Mouse (Mus musculus): ENCODE measurements at regions not wholly inside any gene's neighbourhood (a gene's known extent, or its start where the extent isn't known, plus 50 kb on each side); places are given as distances from the start of the nearest gene placed in this dataset.

GRCm38 (mm10) chr13:84345791-84346511 is 123.9 kb downstream of the Tmem161b start:
- intact Hi-C loops (cut with DNase I) = loop anchor here (5.0 kb wide), 2 partner anchors 124 to 619 kb away; partner anchors contain the start of gene Tmem161b

DNA sequence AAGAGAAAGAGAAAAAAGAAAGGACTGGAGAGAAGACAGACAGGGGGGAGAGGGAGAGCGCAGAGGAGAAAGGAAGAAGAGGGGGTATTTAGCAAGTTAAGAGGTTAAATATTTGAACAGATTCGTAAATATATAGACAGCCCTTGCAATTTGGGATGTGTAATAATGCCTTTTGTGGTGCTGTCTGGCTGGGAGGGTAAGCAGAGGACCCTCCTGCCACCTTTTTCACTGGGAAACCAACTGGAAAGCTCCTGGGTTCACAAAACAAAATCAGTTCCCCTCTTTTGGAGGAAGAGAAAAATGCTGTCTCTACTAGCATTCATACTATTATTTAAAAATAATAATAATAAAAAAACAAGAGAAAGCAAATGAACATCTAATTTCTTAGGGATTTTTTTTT is 124.5 kb downstream of the Tmem161b start:
- intact Hi-C loops (cut with DNase I) = loop anchor here (5.0 kb wide), 2 partner anchors 124 to 619 kb away; partner anchors contain the start of gene Tmem161b

DNA sequence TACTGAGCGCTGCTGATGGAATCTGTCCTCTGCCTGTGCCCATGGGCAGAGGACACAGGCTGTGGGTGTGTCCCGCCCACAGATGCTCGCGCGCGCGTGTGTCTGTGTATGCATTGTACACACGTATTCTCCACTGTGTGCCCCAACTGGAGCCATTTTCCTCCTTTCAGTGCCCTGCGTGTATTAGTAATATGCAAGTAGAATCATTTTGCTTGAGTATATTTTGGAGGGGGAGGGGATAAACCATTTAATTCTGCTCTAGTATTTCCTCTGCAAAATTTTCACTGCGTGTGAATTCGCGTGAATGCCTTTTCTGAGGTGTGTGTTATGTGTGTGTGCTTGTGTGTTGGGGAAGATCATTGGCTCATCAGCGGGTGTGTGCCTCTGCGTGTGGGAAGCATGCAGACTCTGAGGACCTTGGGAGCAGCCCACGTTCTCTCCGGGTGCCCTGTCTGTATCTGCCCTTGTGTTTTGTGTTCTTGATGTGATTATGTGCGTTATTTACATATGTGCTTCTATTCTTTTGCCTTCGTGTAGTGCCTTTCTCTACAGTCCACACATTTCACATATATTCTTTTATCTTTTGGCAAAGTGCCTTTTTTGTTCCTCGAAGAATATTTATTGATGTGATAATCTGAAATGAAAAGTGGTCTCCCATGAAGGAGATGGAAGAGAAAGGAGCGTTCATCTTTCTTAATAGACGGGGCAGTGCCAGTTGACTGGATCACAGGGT is 125.3 kb downstream of the Tmem161b start:
- intact Hi-C loops (cut with DNase I) = loop anchor here (5.0 kb wide), 2 partner anchors 125 to 620 kb away; partner anchors contain the start of gene Tmem161b

DNA sequence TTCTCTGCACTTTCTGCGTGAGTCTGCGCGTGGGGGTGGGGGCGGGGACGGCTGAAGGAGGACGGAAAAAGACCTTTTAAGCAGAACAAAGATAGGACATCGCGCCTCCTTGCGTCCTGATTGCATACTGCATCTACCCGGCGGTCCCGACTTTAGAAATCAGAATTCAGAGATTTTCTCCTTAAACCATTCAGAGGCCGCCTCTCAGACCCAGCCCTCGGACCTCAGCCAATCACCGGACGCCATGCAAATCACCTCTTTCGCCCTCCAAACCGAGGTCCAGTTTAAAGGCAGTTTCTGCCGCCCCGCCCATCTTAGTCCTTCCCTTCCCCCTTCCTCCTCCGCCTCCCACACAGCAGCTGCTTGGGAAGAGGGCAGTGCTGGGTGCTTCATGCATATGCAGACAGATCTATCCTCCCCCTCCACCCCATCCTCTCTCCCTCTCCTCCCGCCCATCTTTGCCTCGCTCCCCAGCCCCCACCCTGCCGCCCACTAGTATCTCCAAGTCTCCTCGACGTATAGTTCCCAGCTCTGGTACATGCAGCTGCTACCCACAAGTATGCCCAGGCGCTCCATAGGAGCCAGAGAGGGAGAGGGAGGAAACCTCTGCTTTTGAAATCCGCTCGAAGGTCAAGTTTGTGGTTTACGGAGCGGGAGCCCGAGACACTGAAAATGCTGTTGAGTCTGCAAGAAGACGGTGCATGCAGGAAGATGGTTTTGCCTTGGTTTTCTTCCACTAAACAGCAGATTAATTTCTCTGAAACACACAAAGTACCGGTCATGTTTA is 126.0 kb downstream of the Tmem161b start:
- intact Hi-C loops (cut with DNase I) = loop anchor here (5.0 kb wide), 2 partner anchors 126 to 621 kb away; partner anchors contain the start of gene Tmem161b

DNA sequence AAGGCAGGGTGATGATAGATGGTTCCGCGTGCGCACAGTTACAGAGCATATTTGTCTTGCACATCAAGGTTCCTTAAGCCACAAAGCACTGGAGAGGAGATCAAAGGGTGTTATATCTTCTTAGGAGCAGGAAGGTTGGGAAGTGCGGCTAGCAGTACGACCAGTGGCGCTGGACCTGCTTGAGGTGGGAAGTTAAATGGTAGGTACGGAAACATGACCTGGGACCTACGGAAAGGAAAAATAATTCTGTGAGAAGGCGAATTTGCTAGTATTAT is 126.5 kb downstream of the Tmem161b start:
- intact Hi-C loops (cut with DNase I) = loop anchor here (5.0 kb wide), 2 partner anchors 126 to 621 kb away; partner anchors contain the start of gene Tmem161b

DNA sequence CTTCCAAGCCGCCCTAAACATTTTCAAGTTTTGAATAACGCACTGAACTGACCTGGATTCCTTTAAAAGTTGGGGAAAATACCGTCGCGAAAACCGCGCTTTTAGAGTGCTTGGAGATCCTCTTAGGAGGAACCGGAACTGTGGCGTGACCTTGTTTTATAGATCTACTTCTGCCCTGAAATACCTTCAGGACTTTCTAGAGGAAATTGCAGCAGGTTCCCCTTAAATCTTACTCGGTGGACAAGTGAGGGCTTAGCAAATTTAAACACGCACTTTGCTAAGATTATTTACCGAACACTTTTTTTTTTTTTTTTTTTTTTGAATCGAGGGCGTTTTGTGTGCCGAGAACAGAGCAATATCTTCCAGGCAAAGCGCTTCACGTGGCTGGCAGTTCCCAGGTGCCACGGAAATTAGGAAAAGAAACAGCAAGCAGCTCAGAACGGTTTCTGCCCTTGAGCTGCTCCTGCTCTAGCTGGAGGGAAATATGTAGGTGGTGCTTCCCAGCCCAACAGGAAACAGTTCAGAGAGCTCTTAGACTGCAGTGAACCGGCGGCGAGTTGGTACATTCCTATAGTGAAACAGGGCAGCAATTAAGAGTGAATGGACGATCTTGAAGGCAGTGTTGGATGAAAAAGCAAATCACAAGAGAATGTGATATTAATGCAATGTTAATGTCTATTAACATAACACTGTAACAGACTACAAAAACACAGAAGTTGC is 127.1 kb downstream of the Tmem161b start:
- intact Hi-C loops (cut with DNase I) = loop anchor here (5.0 kb wide), 2 partner anchors 127 to 622 kb away; partner anchors contain the start of gene Tmem161b

- intact Hi-C loops (cut with DNase I) = loop anchor here (5.0 kb wide), 2 partner anchors 127 to 622 kb away; partner anchors contain the start of gene Tmem161b
Observed at GRCm38 (mm10) chr13:84349721-84350040, 127.6 kb downstream of the Tmem161b start.

- intact Hi-C loops (cut with DNase I) = no loop called here
Observed at GRCm38 (mm10) chr13:84350791-84351190, 128.7 kb downstream of the Tmem161b start.

DNA sequence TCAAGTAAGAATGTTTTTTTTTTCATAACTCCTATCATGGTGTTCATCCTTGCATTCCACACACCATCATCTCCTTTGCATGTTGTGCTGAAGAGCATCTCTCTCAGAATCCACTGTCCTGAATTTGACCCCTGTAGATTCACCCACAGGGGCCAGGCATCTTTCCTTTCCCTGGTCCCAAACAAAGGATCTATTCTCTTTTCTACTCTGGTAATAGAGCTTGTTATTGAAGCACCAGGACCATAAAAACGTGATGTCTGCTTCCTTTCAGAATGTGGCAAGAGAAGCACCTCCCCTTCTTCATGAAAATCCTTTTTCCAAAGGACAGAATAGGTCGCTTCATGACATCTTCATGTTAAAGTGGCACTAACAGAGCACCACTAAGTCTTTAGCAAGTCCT is 134.4 kb downstream of the Tmem161b start:
- intact Hi-C loops (cut with DNase I) = no loop called here

- intact Hi-C loops (cut with DNase I) = no loop called here
Observed at GRCm38 (mm10) chr13:84360536-84360935, 138.4 kb downstream of the Tmem161b start.

DNA sequence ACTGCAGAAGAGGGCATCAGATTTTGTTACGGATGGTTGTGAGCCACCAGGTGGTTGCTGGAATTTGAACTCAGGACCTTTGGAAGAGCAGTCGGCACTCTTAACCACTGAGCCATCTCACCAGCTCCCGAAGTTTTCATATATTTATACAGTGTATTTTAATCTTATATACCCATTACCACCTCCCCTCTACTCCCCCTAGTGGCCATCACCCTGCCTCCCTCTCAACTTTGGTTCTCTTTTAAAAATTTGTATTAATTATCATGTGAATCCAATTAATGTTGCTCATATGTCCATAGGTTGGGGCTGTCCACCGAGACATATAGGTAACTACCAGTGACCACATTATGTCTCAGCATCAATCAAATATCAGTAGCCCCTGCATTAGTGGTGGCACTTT is 142.0 kb downstream of the Tmem161b start:
- intact Hi-C loops (cut with DNase I) = no loop called here

DNA sequence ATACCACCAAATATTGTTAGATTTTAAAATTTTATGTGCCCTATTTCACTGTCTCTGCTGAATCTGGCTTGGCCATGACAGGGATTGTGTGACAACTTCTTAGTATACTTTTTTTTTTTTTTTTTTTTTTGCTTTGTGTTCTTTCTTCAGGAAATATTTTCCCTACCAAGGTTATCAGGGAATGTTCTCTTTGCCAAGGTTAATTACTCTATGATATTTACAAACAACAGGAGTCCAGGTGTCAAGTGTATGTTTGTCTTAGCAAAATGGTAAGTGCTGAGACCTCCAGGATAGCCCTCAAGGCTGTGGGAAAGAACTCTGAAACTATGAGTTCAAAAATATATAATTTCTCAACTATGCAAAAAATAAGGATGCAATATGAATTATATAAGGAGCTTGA is 143.4 kb downstream of the Tmem161b start:
- intact Hi-C loops (cut with DNase I) = no loop called here

- intact Hi-C loops (cut with DNase I) = no loop called here
Observed at GRCm38 (mm10) chr13:84366017-84366416, 143.9 kb downstream of the Tmem161b start.

DNA sequence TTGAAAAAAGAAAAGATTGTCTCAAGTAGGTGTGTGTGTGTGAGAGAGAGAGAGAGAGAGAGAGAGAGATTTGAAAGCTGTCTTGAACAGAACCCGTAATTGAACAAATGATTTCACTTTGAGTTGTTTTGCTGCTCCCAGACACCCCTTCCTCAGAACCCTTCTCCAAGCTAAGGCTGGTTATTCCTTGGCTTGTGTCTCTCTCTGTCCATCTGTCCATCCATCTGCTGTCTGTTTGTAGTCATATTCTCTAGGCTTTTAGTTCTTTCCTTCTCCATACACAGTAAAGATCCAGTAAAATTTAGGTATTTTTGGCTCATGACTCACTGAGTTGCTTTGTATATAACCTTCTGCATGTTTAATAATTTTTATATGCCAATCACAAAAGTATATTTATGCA is 144.7 kb downstream of the Tmem161b start:
- intact Hi-C loops (cut with DNase I) = no loop called here

- intact Hi-C loops (cut with DNase I) = no loop called here
Observed at GRCm38 (mm10) chr13:84368225-84368624, 146.1 kb downstream of the Tmem161b start.

DNA sequence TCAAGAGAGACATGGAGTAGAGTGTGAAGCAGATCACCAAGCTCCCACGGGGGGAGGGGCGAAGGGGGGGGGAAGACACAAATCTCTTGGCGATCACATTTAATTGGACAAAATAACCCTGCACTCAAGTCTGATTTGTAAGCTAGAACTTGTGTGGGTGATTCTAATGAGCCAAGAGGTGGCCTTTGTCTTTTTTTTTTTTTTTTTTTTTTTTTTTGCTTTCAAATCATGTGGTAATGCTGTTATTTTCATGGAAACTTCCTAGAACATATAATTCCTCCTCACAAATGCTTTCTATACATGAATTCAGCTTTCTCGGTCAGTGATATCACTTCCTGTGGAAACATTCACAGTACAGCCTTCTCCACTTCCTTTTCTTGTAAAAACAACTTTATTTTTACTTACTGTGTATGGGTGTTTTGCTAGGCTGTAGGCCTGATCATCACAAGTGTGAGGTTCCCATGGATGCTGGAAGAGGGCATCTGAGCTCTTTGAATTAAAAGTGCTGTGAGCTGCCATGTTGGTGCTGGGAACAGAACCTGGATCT is 152.7 kb downstream of the Tmem161b start:
- intact Hi-C loops (cut with DNase I) = no loop called here

DNA sequence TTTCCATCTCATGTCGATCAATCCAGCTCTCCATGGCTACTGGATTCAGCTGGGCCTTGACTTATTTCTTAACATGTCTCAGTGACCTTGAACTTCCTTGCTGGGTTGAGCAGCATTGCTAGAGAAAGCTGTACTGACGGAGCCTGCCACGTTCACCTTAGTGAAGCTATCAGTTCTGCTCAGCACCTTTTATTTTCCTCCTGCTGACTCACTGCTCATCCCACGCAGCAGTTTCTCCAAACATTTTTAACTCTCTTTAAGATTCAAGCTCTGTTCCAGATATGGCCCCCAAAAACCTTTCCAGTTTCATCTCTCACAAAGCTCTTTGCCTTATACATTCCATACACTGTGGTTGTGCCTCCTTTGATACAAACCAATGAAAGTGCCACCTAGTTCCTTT is 153.8 kb downstream of the Tmem161b start:
- intact Hi-C loops (cut with DNase I) = no loop called here

- intact Hi-C loops (cut with DNase I) = no loop called here
Observed at GRCm38 (mm10) chr13:84378553-84379332, 156.6 kb downstream of the Tmem161b start.

DNA sequence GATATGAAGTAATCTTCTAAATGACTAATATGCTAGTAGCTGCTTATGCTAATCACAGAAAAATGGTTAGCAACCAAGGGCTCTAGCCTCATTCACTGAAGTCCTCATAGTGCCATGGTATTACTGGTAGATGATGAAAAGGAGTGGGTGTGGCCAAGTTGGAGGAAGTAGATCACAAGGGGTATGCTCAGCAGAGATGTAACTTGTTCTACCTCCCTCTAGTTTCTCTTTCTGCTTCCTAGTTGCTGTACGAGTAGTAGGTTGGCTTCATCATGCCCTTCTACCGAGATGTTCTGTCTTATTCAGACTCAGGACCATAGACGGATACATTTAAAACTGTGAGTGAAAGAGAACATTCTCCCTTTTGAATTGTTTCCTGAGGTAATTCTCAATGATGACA is 169.5 kb downstream of the Tmem161b start:
- intact Hi-C loops (cut with DNase I) = no loop called here
